In the genomic region with DNA sequence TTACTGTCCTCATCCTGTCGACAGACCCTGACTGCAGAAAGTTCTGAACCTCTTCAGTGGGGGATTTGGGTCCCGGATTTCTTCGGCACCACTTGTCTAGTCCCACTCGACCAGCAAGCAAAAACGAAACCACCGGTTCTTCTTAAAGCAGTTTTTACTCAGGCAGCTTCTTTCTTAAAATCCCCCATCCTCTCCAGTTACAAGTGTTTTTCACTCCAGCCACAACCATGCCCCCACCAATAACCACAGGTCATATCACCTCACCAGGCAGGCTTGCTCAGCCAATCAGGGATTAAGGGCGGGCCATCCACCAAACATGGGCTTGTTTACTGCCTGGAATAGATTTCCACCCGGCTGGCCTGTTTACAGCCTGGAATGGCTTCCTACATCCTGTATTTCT, we compare ENCODE assay signal across 6 mouse cellular contexts.
DNase-seq lines count a peak whose midpoint lies in the region; TF ChIP-seq lines count a peak whose summit lies in the region.
"Not testable (repeated sequence)": the region's sequence is repeated elsewhere in the genome, so short reads cannot be mapped to it uniquely, and the experiment has no call there.

No protein-coding gene starts in this region.

- peak; percentile 10 for DNase-seq in 3134 (ENCODE audit: extremely low read depth, insufficient read length, low spot score)
- peak; percentile 64 for DNase-seq in A20 (ENCODE audit: low read depth, low spot score)
- DNase-seq in CH12.LX (ENCODE audit: extremely low read depth) = peak; percentile 70
- peak; percentile 50 for DNase-seq in MEL-GATA-1-ER (ENCODE audit: extremely low read depth, low read depth)
- DNase-seq in gastrocnemius, adult 2 months = not testable (repeated sequence)

- not testable (repeated sequence) for H3K9me3 ChIP-seq in CH12.LX (replicated peaks; ENCODE audit: low read length)

- H3K4me3 ChIP-seq in CH12.LX (replicated peaks in 1 of 3; ENCODE audit: low read depth in 2 of 3, low read length in 2 of 3, poor library complexity in 1 of 3) (peak overlapping the region; percentile 35 to 51 (median 49)), myocyte (peak overlapping the region; percentile 7)
- H3K4me3 ChIP-seq in gastrocnemius, adult 2 months = peak overlapping the region; percentile 36; the same call in 1 of the 2 replicates

- H3K27ac ChIP-seq in CH12.LX (ENCODE audit: insufficient read depth, low read depth); gastrocnemius, adult 2 months: not testable (repeated sequence)

- H3K36me3 ChIP-seq in CH12.LX (replicated peaks in 1 of 2; ENCODE audit: control insufficient read depth in 1 of 2, insufficient read depth in 1 of 2, low read length in 1 of 2); myocyte (ENCODE audit: control insufficient read depth, insufficient read depth): not testable (repeated sequence)

- not testable (repeated sequence) for TF ChIP-seq POLR2A in CH12.LX (IDR thresholded peaks at IDR 0.05; ENCODE audit: low read depth, low read length); myocyte (IDR thresholded peaks at IDR 0.05; ENCODE audit: insufficient read length, low read depth)

- not testable (repeated sequence) for H3K79me2 ChIP-seq in CH12.LX (replicated peaks; ENCODE audit: control insufficient read depth, extremely low read depth, insufficient read depth, poor library complexity, severe bottlenecking); myocyte (ENCODE audit: control insufficient read depth, insufficient read depth)

- H3K4me1 ChIP-seq in CH12.LX (ENCODE audit: control insufficient read depth in 1 of 2, insufficient read depth in 2 of 2) = not testable (repeated sequence)

- H3ac ChIP-seq in myocyte (ENCODE audit: control insufficient read depth, insufficient read length) = not testable (repeated sequence)

- in situ Hi-C loops in CH12.LX (cut with MboI; ENCODE audit: low pct_ligation_motif_present, low pct_unique_long_range_greater_than_20kb, low sequenced_read_pairs) = not testable (repeated sequence)

- H3K27me3 ChIP-seq in CH12.LX (replicated peaks); myocyte (ENCODE audit: control insufficient read depth, insufficient read depth, insufficient read length): not testable (repeated sequence)

- not testable (repeated sequence) for TF ChIP-seq CTCF in CH12.LX (conservative IDR thresholded peaks at IDR 0.05 in 1 of 2, IDR thresholded peaks at IDR 0.05 in 1 of 2; ENCODE audit: low read depth in 2 of 2, low read length in 2 of 2); gastrocnemius, adult 2 months (IDR thresholded peaks at IDR 0.05)

- TF ChIP-seq RAD21 in CH12.LX (IDR thresholded peaks at IDR 0.05; ENCODE audit: low read depth, low read length) = not testable (repeated sequence)

- intact Hi-C loops in gastrocnemius, adult 2 months (cut with DNase I) = not testable (repeated sequence)

- not testable (repeated sequence) for TF ChIP-seq EP300 in CH12.LX (IDR thresholded peaks at IDR 0.05; ENCODE audit: low read length)

- H3K4me2 ChIP-seq in CH12.LX (ENCODE audit: insufficient read depth, low read depth, poor library complexity, severe bottlenecking) (peak overlapping the region; percentile 21), myocyte (ENCODE audit: low read depth) (peak overlapping the region; percentile 49)

- not testable (repeated sequence) for H3K9ac ChIP-seq in CH12.LX (ENCODE audit: insufficient read depth, low read depth)

- dilution Hi-C loops in CH12.LX (cut with MboI; ENCODE audit: extremely low pct_ligation_motif_present, extremely low pct_unique_long_range_greater_than_20kb, low sequenced_read_pairs) = not testable (repeated sequence)
